Mouse (Mus musculus): Measurements from ENCODE around the gene Slc35b2. TPM values are rescaled to one million over a fixed set of nuclear protein-coding genes. Genes with fewer than 3 reads are reported as not detected.

Slc35b2 gene
- polyA plus RNA-seq, 1 experiment from 2014 or later, result 85.6 TPM

- H3K4me1 ChIP-seq (replicated peaks), result peaks cover 60% of the 10 kb centered on the region
- no peak for ATAC-seq (ENCODE audit: insufficient number of reproducible peaks, low FRiP score)
- WGBS, result 68% methylated on average over 18 of the region's 18 CpGs
- no peaks in the 10 kb centered on the region for H3K9me3 ChIP-seq (replicated peaks)
- 0 out of 2 replicates have a peak overlapping the region, but pooled peaks have one; percentile 8 for H3K9ac ChIP-seq
- peaks cover 62% of the 10 kb centered on the region for H3K36me3 ChIP-seq
- H3K4me2 ChIP-seq, result no peak overlapping the region
- H3K27me3 ChIP-seq (replicated peaks), result no peaks in the 10 kb centered on the region
- H3K27ac ChIP-seq (ENCODE audit: poor library complexity, severe bottlenecking), result peak overlapping the region; percentile 41; the same call in 1 of the 2 replicates
- no peak overlapping the region for H3K4me3 ChIP-seq
Measured at GRCm38 (mm10) chr17:45566360-45567161, 2.9 kb downstream of the Slc35b2 start.

- peak overlapping the region; percentile 41; the same call in 1 of the 2 replicates for H3K27ac ChIP-seq (ENCODE audit: poor library complexity, severe bottlenecking)
- peaks cover 62% of the 10 kb centered on the region for H3K4me1 ChIP-seq (replicated peaks)
- ATAC-seq (ENCODE audit: insufficient number of reproducible peaks, low FRiP score), result no peak
- H3K9me3 ChIP-seq (replicated peaks), result no peaks in the 10 kb centered on the region
- peaks cover 64% of the 10 kb centered on the region for H3K36me3 ChIP-seq
- H3K4me2 ChIP-seq, result no peak overlapping the region
- H3K27me3 ChIP-seq (replicated peaks), result no peaks in the 10 kb centered on the region
- 0 out of 2 replicates have a peak overlapping the region, but pooled peaks have one; percentile 8 for H3K9ac ChIP-seq
- WGBS, result 27% methylated on average over 4 of the region's 4 CpGs
- H3K4me3 ChIP-seq, result no peak overlapping the region
Measured at GRCm38 (mm10) chr17:45567162-45567601, 3.5 kb downstream of the Slc35b2 start.

GRCm38 (mm10) chr17:45568990-45569389 is 5.3 kb downstream of the Slc35b2 start:
- 87% methylated on average over 12 of the region's 12 CpGs for WGBS
- peak overlapping the region; percentile 41; the same call in 1 of the 2 replicates for H3K27ac ChIP-seq (ENCODE audit: poor library complexity, severe bottlenecking)

GRCm38 (mm10) chr17:45569999-45570398 is 6.3 kb downstream of the Slc35b2 start:
- H3K4me3 ChIP-seq, result no peak overlapping the region
- peaks cover 64% of the 10 kb centered on the region for H3K4me1 ChIP-seq (replicated peaks)
- peaks cover 64% of the 10 kb centered on the region for H3K36me3 ChIP-seq
- no peaks in the 10 kb centered on the region for H3K9me3 ChIP-seq (replicated peaks)
- no peaks in the 10 kb centered on the region for H3K27me3 ChIP-seq (replicated peaks)
- no peak for ATAC-seq (ENCODE audit: insufficient number of reproducible peaks, low FRiP score)
- no peak overlapping the region for H3K9ac ChIP-seq
- no peak overlapping the region for H3K4me2 ChIP-seq
- 87% methylated on average over 4 of the region's 4 CpGs for WGBS
- H3K27ac ChIP-seq (ENCODE audit: poor library complexity, severe bottlenecking), result no peak overlapping the region

More at GRCm38 (mm10) chr17:45568990-45569389, 5.3 kb downstream of the Slc35b2 start:
- no peak for ATAC-seq (ENCODE audit: insufficient number of reproducible peaks, low FRiP score)
- no peak overlapping the region for H3K4me2 ChIP-seq
- peaks cover 62% of the 10 kb centered on the region for H3K4me1 ChIP-seq (replicated peaks)
- H3K9me3 ChIP-seq (replicated peaks), result no peaks in the 10 kb centered on the region
- H3K4me3 ChIP-seq, result no peak overlapping the region
- peaks cover 64% of the 10 kb centered on the region for H3K36me3 ChIP-seq
- H3K9ac ChIP-seq, result peak overlapping the region; percentile 29; the same call in 1 of the 2 replicates
- no peaks in the 10 kb centered on the region for H3K27me3 ChIP-seq (replicated peaks)

- no peaks in the 10 kb centered on the region for H3K9me3 ChIP-seq (replicated peaks)
- H3K9ac ChIP-seq, result peak overlapping the region; percentile 100
- H3K4me2 ChIP-seq, result peak overlapping the region; percentile 75
- peaks cover 44% of the 10 kb centered on the region for H3K36me3 ChIP-seq
- peak; percentile 76 for ATAC-seq (ENCODE audit: insufficient number of reproducible peaks, low FRiP score)
- WGBS, result under 1% methylated on average over 57 of the region's 57 CpGs
- H3K27me3 ChIP-seq (replicated peaks), result no peaks in the 10 kb centered on the region
- H3K27ac ChIP-seq (ENCODE audit: poor library complexity, severe bottlenecking), result peak overlapping the region; percentile 98
- peak overlapping the region; percentile 97 for H3K4me3 ChIP-seq
- H3K4me1 ChIP-seq (replicated peaks), result peaks cover 54% of the 10 kb centered on the region
Measured at GRCm38 (mm10) chr17:45572103-45573086, 8.7 kb downstream of the Slc35b2 start.

- H3K4me1 ChIP-seq (replicated peaks), result peaks cover 51% of the 10 kb centered on the region
- peak within 1 kb of the TSS; percentile 100 for H3K9ac ChIP-seq
- H3K9me3 ChIP-seq (replicated peaks), result no peaks in the 10 kb centered on the region
- under 1% methylated on average over 41 of the region's 41 CpGs for WGBS
- H3K36me3 ChIP-seq, result peaks cover 36% of the 10 kb centered on the region
- H3K27me3 ChIP-seq (replicated peaks), result no peaks in the 10 kb centered on the region
- peak; percentile 89 for ATAC-seq (ENCODE audit: insufficient number of reproducible peaks, low FRiP score)
- peak within 1 kb of the TSS; percentile 75 for H3K4me2 ChIP-seq
- H3K4me3 ChIP-seq, result peak within 1 kb of the TSS; percentile 97
- H3K27ac ChIP-seq (ENCODE audit: poor library complexity, severe bottlenecking), result peak within 1 kb of the TSS; percentile 98
Measured at GRCm38 (mm10) chr17:45573087-45573779, 9.6 kb downstream of the Slc35b2 start, which contains the start of gene Hsp90ab1. TSS of gene Hsp90ab1 (minus strand) at chr17:45573271.

- WGBS, result 0% methylated on average over 18 of the region's 18 CpGs
- peak overlapping the region; percentile 100 for H3K9ac ChIP-seq
- ATAC-seq (ENCODE audit: insufficient number of reproducible peaks, low FRiP score), result peak; percentile 79
- H3K27me3 ChIP-seq (replicated peaks), result no peaks in the 10 kb centered on the region
- peak overlapping the region; percentile 97 for H3K4me3 ChIP-seq
- H3K9me3 ChIP-seq (replicated peaks), result no peaks in the 10 kb centered on the region
- peaks cover 30% of the 10 kb centered on the region for H3K36me3 ChIP-seq
- H3K27ac ChIP-seq (ENCODE audit: poor library complexity, severe bottlenecking), result peak overlapping the region; percentile 98
- H3K4me2 ChIP-seq, result peak overlapping the region; percentile 75
- H3K4me1 ChIP-seq (replicated peaks), result peaks cover 52% of the 10 kb centered on the region
Measured at GRCm38 (mm10) chr17:45573780-45574123, 10.1 kb downstream of the Slc35b2 start.

GRCm38 (mm10) chr17:45574129-45574761 is 10.6 kb downstream of the Slc35b2 start:
- Histone ChIP-seq H3K4me1 (replicated peaks) (peaks cover 49% of the 10 kb centered on the region), H3K36me3 (peaks cover 25% of the 10 kb centered on the region), H3K9ac (peak overlapping the region; percentile 100), H3K4me2 (peak overlapping the region; percentile 75), H3K9me3 (replicated peaks) (no peaks in the 10 kb centered on the region), H3K27ac (ENCODE audit: poor library complexity, severe bottlenecking) (peak overlapping the region; percentile 98), H3K4me3 (peak overlapping the region; percentile 97), H3K27me3 (replicated peaks) (no peaks in the 10 kb centered on the region)
- 2% methylated on average over 17 of the region's 17 CpGs for WGBS
- peak; percentile 30 for ATAC-seq (ENCODE audit: insufficient number of reproducible peaks, low FRiP score)

GRCm38 (mm10) chr17:45575123-45575897 is 11.6 kb downstream of the Slc35b2 start:
- WGBS, result 80% methylated on average over 8 of the region's 8 CpGs
- ATAC-seq (ENCODE audit: insufficient number of reproducible peaks, low FRiP score), result no peak
- Histone ChIP-seq H3K4me1 (replicated peaks) (peaks cover 40% of the 10 kb centered on the region), H3K36me3 (peaks cover 15% of the 10 kb centered on the region), H3K27me3 (replicated peaks) (no peaks in the 10 kb centered on the region), H3K4me2 (peak overlapping the region; percentile 75; the same call in 1 of the 2 replicates), H3K4me3 (no peak overlapping the region), H3K9ac (peak overlapping the region; percentile 100), H3K9me3 (replicated peaks) (no peaks in the 10 kb centered on the region), H3K27ac (ENCODE audit: poor library complexity, severe bottlenecking) (peak overlapping the region; percentile 98)
